Mouse (Mus musculus) forebrain, embryonic 10.5 days (tissue): Measurements from ENCODE around the gene Plekho2. TPM values are rescaled to one million over a fixed set of nuclear protein-coding genes. Genes with fewer than 3 reads are reported as not detected.

Experiments
- DNase-seq: peaks from one replicate; pipeline ENCODE4 v3.0.0-alpha.2; 2017; ENCODE audit warnings: low spot score; ENCODE audit errors: extremely low spot score
- H3K27ac ChIP-seq: fragments of 300-500 bp; sonication (generic); 2 replicates; pipeline ENCODE4 v1.5.1; 2016; ENCODE audit warnings: mild to moderate bottlenecking
- H3K27me3 ChIP-seq: fragments of 300-500 bp; sonication (generic); 2 replicates; pipeline ENCODE4 v1.6.1; 2016; ENCODE audit warnings: mild to moderate bottlenecking; ENCODE audit not compliant: poor library complexity, severe bottlenecking
- H3K36me3 ChIP-seq: fragments of 300-500 bp; sonication (generic); replicated peaks from 2 replicates; pipeline ENCODE4 v1.6.1; 2016; ENCODE audit warnings: mild to moderate bottlenecking, moderate library complexity
- H3K4me1 ChIP-seq: fragments of 300-500 bp; sonication (generic); 2 replicates; pipeline ENCODE4 v1.6.1; 2016
- H3K4me3 ChIP-seq: fragments of 300-500 bp; sonication (generic); 2 replicates; pipeline ENCODE4 v1.5.1; 2016; ENCODE audit warnings: mild to moderate bottlenecking, moderate library complexity
- H3K9me3 ChIP-seq: fragments of 300-500 bp; sonication (generic); 2 replicates; pipeline ENCODE4 v1.6.1; 2016; ENCODE audit warnings: mild to moderate bottlenecking, moderate library complexity
- WGBS: fragments of 180-500 bp; shearing (Covaris S2); methylation state at CpG from one replicate; pipeline ENCODE4 v1.1.7; 2016; 5-methylcytosine and 5-hydroxymethylcytosine counted together
- polyA plus RNA-seq: library from polyadenylated mRNA; unstranded; fragments of >200 nt; fragmentation: Nextera tagmentation; extraction: Ambion mirVana; gene quantifications from 2 replicates; pipeline ENCODE4 v1.2.1, GENCODE M21; 2016

Gene Plekho2
- polyA plus RNA-seq, 1 experiment from 2014 or later, result 11.9 TPM

- Histone ChIP-seq H3K9me3 (no peaks in the 10 kb centered on the region), H3K27ac (peak overlapping the region; percentile 87; the same call in 1 of the 2 replicates), H3K4me3 (peak overlapping the region; percentile 69), H3K4me1 (peaks cover 62% of the 10 kb centered on the region), H3K27me3 (0 out of 2 replicates have a peak, but pooled peaks cover 8% of the 10 kb centered on the region), H3K36me3 (no peaks in the 10 kb centered on the region)
- no peak for DNase-seq
- 66% methylated on average over 9 of the region's 9 CpGs for WGBS
Measured at GRCm38 (mm10) chr9:65578801-65579249, 1.0 kb downstream of the Plekho2 start.

GRCm38 (mm10) chr9:65577511-65578196 lies 2.2 kb downstream of the Plekho2 start:
- WGBS, result 95% methylated on average over 4 of the region's 4 CpGs
- Histone ChIP-seq H3K27ac (peak overlapping the region; percentile 54; the same call in 1 of the 2 replicates), H3K27me3 (0 out of 2 replicates have a peak, but pooled peaks cover 8% of the 10 kb centered on the region), H3K9me3 (no peaks in the 10 kb centered on the region), H3K4me3 (no peak overlapping the region), H3K4me1 (peaks cover 59% of the 10 kb centered on the region), H3K36me3 (peaks cover 4% of the 10 kb centered on the region)
- no peak for DNase-seq

GRCm38 (mm10) chr9:65576861-65577510 lies 2.9 kb downstream of the Plekho2 start:
- Histone ChIP-seq H3K27ac (peak overlapping the region; percentile 54; the same call in 1 of the 2 replicates), H3K4me1 (peaks cover 59% of the 10 kb centered on the region), H3K4me3 (no peak overlapping the region), H3K9me3 (no peaks in the 10 kb centered on the region), H3K27me3 (0 out of 2 replicates have a peak, but pooled peaks cover 8% of the 10 kb centered on the region), H3K36me3 (peaks cover 7% of the 10 kb centered on the region)
- no peak for DNase-seq
- 43% methylated on average over 7 of the region's 7 CpGs for WGBS

GRCm38 (mm10) chr9:65575393-65576196 lies 4.2 kb downstream of the Plekho2 start:
- H3K4me1 ChIP-seq, result peaks cover 53% of the 10 kb centered on the region
- H3K27me3 ChIP-seq, result 0 out of 2 replicates have a peak, but pooled peaks cover 8% of the 10 kb centered on the region
- DNase-seq, result no peak
- no peak overlapping the region for H3K4me3 ChIP-seq
- peaks cover 13% of the 10 kb centered on the region for H3K36me3 ChIP-seq
- H3K9me3 ChIP-seq, result no peaks in the 10 kb centered on the region
- 90% methylated on average over 8 of the region's 8 CpGs for WGBS
- no peak overlapping the region for H3K27ac ChIP-seq

- WGBS, result 89% methylated on average over 11 of the region's 11 CpGs
- Histone ChIP-seq H3K27me3 (0 out of 2 replicates have a peak, but pooled peaks cover 8% of the 10 kb centered on the region), H3K36me3 (peaks cover 16% of the 10 kb centered on the region), H3K27ac (no peak overlapping the region), H3K4me3 (no peak overlapping the region), H3K9me3 (no peaks in the 10 kb centered on the region), H3K4me1 (peaks cover 49% of the 10 kb centered on the region)
- DNase-seq, result no peak
Measured at GRCm38 (mm10) chr9:65574513-65575392, 5.1 kb downstream of the Plekho2 start.

GRCm38 (mm10) chr9:65572837-65573236 lies 7.0 kb downstream of the Plekho2 start:
- WGBS, result 87% methylated on average over 6 of the region's 6 CpGs
- Histone ChIP-seq H3K27me3 (no peaks in the 10 kb centered on the region), H3K4me3 (no peak overlapping the region), H3K4me1 (peaks cover 30% of the 10 kb centered on the region), H3K27ac (no peak overlapping the region), H3K36me3 (peaks cover 33% of the 10 kb centered on the region), H3K9me3 (no peaks in the 10 kb centered on the region)
- DNase-seq, result no peak

GRCm38 (mm10) chr9:65569491-65569971 lies 10.3 kb downstream of the Plekho2 start:
- 89% methylated on average over 6 of the region's 6 CpGs for WGBS
- peaks cover 53% of the 10 kb centered on the region for H3K36me3 ChIP-seq

GRCm38 (mm10) chr9:65568787-65569186 lies 11.1 kb downstream of the Plekho2 start:
- H3K36me3 ChIP-seq, result peaks cover 58% of the 10 kb centered on the region
- 95% methylated on average over 6 of the region's 6 CpGs for WGBS
- no peaks in the 10 kb centered on the region for H3K9me3 ChIP-seq

More at GRCm38 (mm10) chr9:65569491-65569971, 10.3 kb downstream of the Plekho2 start:
- Histone ChIP-seq H3K27ac (no peak overlapping the region), H3K4me1 (peaks cover 3% of the 10 kb centered on the region; the same call in 1 of the 2 replicates), H3K27me3 (no peaks in the 10 kb centered on the region), H3K9me3 (no peaks in the 10 kb centered on the region), H3K4me3 (no peak overlapping the region)
- no peak for DNase-seq

GRCm38 (mm10) chr9:65564698-65565097 lies 15.1 kb downstream of the Plekho2 start:
- DNase-seq, result no peak
- Histone ChIP-seq H3K4me1 (peaks cover 20% of the 10 kb centered on the region), H3K4me3 (no peak overlapping the region), H3K9me3 (no peaks in the 10 kb centered on the region), H3K36me3 (peaks cover 66% of the 10 kb centered on the region), H3K27me3 (no peaks in the 10 kb centered on the region), H3K27ac (no peak overlapping the region)
- 97% methylated on average over 2 of the region's 2 CpGs for WGBS

More at GRCm38 (mm10) chr9:65568787-65569186, 11.1 kb downstream of the Plekho2 start:
- H3K27ac ChIP-seq, result no peak overlapping the region
- no peak overlapping the region for H3K4me3 ChIP-seq
- H3K27me3 ChIP-seq, result no peaks in the 10 kb centered on the region
- no peak for DNase-seq
- peaks cover 3% of the 10 kb centered on the region; the same call in 1 of the 2 replicates for H3K4me1 ChIP-seq

- WGBS, result 93% methylated on average over 5 of the region's 5 CpGs
- Histone ChIP-seq H3K27me3 (no peaks in the 10 kb centered on the region), H3K36me3 (peaks cover 67% of the 10 kb centered on the region), H3K4me1 (peaks cover 20% of the 10 kb centered on the region), H3K4me3 (no peak overlapping the region), H3K27ac (peak overlapping the region; percentile 83; the same call in 1 of the 2 replicates), H3K9me3 (no peaks in the 10 kb centered on the region)
- DNase-seq, result no peak
Measured at GRCm38 (mm10) chr9:65563073-65563472, 16.8 kb downstream of the Plekho2 start.

GRCm38 (mm10) chr9:65562081-65562506 lies 17.7 kb downstream of the Plekho2 start:
- peaks cover 20% of the 10 kb centered on the region for H3K4me1 ChIP-seq
- no peak overlapping the region for H3K4me3 ChIP-seq
- H3K27ac ChIP-seq, result peak overlapping the region; percentile 83
- H3K9me3 ChIP-seq, result no peaks in the 10 kb centered on the region
- H3K36me3 ChIP-seq, result peaks cover 72% of the 10 kb centered on the region
- 35% methylated on average over 4 of the region's 4 CpGs for WGBS
- DNase-seq, result no peak
- no peaks in the 10 kb centered on the region for H3K27me3 ChIP-seq
